Mouse (Mus musculus): ENCODE measurements around the gene Spata9.

The Spata9 gene

DNA sequence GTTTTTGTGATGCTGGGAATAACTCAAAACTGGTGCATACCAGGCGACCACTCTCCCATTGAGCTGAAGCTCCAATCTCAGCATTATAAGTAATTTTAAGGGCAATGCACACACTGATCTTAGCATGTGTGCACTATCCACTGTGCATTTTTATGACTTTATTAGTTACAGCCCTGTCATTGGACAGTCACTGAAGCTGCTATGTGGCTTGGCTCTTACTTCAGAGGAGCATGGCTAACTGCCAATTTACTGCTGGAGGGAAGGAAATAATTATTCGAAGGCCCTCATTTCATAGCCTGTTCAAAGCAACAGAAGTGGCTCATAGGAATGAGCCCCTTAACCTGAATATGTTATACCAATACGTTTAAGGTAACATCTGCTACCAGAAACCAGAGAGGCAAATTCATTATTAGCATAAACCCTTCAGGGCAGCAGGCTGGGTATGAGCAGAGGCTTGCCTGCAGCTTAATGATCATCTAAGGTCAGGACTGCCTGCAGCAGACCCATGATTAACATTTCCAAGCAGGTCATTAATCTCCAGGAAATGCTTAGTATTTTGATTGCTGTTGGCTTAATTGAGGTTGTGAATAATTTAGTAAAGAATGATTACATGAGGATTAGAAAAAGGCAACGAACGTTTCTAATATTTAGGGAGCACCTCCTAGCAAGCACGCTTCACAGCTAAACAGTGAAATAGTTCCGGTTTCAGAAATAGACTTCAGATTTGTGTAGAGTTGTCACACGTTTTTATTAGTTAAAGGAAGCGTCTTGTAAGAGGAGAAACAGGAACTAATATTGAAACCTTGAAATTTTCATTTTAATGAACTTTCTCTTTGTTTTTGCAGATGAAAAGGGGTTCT lies 25.4 kb downstream of the Spata9 start:
- no peak for DNase-seq

DNA sequence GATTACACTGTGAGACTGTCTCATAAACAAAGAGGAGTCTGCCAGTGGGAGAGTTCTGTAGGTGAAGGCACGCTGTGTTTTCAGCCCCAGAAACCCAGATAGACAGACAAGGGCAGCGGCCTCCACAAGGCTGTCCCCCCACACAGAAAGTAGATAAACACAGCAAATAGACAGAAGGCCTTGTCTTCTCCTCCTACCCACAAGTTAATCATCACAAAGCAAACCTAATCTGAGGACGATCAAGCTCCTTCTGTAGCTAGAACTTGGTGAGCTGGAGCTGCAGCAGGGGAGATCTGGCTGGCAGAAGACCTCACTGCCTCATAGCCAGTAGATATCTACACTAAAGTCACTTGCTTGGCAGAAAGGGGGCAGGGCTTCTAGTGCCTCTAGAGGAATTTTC lies 36.3 kb downstream of the Spata9 start:
- no peak for DNase-seq

DNA sequence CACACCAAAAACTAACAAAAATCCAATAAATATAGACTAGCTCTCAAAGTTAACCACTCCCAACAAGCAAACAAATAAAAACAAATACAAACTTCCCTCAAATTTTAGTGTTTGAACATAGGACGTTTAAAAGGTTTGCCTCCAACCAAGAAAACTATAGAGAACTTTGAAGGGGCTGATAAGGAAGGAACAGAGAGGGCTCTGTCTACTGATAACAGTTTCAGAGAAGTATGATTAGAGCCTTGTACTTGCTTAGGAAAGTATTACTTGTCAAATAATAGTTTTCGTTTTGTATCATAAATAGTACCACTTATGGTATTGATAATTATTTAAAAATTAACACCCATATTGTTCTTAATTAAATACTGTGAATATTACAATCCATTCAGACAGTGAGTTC lies 47.6 kb downstream of the Spata9 start:
- DNase-seq = no peak

DNA sequence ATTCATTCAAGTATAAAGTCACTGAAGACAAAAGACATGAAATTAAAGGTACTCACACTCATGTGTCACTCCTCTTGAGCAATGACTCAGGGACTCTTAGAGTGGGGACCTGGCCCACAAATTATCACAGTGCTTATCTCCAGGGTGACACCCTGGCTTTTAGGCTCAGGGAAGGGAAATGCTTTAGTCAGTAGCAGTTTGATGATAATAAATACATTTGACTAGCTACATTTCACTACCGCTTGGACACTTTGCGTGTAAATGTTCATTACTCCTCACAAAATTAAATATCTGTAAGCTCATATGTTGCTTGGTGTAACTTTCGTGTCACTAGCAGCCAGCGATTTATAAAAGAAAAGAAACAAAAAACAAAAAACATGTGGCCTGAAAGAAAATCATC lies 50.5 kb downstream of the Spata9 start:
- no peak for DNase-seq

DNA sequence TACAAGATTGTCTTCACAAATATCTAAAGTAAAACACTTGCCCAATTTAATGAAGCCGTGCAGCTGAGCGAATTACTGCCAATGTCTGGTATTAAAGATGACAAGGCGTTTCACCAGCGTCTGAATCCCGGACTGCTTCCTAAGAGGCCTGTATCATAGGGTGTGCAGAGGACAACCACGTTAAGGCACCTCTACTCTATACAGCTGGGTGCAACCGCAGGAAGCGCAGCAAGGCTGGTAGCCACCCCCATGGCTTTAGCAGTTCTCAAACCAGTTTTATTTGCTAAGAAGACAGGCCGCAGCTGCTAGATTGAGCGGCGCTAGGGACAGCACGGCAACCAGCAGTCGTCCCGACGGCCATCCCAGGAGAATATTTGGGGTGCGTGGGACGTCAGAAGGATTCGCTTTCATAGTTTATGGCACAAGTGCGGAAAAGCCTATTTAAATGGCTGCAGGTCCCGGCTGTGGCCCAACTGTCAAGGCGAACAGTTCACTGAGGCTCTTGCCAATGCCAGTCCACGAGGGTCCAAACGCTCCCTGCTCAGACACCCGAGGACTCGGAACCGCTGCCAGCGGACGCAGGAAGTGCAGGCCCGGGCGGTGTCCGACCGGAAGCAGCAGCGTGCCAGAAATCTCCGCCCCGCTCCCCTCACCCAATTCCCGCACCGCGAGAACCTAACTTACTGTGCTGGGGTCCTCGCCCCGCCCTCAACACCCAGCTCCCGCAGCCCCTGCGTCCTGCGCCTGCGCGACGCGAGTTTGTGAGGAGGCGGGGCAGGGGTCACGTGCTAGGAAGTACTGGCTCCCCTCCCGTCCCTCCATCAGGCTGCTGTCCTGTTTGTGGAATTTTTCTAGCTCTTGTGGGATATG lies 51.3 kb downstream of the Spata9 start, which contains the start of gene Rfesd:
Gene Rfesd, minus strand, starts transcription at position 746 of the 870 bp plus-strand sequence.
- DNase-seq = peak; percentile 95 to 97

DNA sequence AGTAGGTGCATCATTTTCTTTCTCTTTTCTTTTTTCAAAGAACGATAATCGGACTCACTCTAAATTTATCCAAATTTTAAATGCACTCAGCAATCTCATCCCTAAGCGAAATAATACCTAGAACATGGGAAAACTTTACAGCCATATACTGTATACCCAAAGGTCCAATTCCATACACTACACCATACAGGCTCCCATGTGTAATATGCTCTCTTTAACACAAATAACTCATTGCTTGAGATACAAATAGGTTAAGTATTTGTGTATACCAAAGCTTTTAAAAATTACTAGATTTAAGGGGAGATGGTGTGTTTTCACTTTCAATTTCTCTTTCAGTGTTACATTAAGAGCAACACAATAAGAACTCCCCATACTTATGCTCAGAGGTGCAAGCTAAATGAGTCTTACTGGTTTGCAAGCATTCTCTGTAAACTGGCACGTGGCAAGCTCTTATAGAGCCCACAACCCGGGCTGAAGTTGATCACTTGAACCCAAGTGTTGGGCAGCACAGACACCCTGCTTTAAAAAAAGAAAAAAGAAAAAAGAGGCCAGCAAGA lies 52.0 kb downstream of the Spata9 start:
- no peak for DNase-seq

DNA sequence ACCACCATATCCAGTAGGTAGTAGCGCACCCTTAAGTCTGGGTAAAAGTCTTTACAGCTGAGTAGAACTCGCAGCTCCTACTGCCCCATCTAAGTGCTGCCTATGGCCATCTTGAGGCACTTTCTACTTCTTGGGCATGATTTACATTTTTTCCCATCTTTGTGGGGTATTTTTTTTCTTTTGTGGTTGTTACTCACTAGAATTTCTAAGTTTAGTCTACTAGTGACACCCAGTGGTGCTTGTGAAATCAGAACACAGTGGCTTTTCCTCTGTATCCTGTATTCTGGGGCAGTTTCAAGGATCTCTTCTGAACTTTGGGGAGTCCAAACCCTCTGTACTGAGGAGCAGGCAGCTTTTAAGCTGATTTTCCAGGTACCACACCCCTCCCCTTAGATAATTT lies 54.8 kb downstream of the Spata9 start:
- no peak for DNase-seq

DNA sequence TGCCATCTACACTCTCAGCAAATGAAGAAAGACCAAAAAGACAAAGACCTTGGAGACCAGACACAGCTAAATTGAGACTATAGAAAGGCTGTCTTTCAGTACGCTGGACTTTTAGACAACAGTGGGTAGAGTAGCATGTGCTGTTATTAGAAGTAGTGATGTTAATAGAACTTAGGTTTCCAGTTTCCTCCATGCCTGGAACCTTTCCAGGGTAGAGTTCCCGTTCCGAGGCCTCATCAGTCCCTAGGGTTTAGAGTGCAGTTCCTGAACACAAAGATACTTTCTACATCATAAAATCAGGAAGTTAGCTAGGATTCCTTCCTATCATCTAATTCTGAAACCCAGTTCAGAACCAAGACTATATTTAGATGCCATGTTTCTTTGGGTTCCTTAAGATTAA lies 57.6 kb downstream of the Spata9 start:
- DNase-seq = no peak

DNA sequence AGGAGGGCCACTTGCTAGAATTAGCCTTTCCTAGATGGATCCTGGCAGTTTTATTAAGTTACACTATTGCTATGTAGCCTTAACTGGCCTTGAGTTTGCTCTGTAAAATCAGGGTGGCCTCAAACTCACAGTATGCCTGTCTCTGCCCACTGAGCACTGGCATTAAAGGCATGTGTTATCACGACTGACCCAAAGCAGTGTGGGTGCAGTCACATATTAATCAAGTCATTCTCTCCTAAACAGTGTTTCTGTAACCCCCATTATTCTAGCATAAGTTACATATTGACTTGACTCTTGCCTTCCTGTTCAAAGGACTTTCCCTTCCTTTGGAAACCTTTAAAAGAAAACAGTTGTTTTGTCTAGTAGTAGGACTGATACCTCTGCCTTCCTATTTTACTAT lies 75.5 kb downstream of the Spata9 start:
- no peak for DNase-seq

DNA sequence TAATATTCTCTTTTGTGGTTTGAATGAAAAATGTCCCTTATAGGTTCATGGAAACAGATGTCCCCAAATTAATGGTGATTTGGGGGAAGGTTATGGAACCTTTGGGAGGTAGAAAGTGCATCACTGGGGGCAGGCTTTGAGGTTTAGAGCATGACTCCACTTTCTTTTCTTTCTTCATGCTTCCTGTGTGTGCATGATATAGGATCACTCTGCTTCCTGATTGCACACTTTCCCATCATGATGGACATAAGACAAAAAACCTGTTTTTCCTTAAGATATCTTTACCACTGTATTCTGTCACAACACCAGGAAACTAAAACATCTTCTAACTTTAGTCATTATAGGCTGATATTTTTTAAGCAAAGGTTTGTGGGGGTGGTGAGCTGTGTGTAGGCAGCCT lies 78.0 kb downstream of the Spata9 start:
- DNase-seq = no peak

Data from cerebellum, postnatal 25 days (tissue).